Mouse (Mus musculus): ENCODE results near the gene Rps12-ps3.

GRCm38 (mm10) chr19:59363666-59364065 lies 41.6 kb downstream of the Rps12-ps3 start:
- no peak for TF ChIP-seq CTCF (IDR thresholded peaks at IDR 0.05; ENCODE audit: extremely low read depth, insufficient read depth, low read length)
- TF ChIP-seq POLR2A (IDR thresholded peaks at IDR 0.05; ENCODE audit: extremely low read depth, insufficient read depth, low read length), result no peak
